Mouse (Mus musculus) liver, embryonic 14.5 days (tissue): Measurements from ENCODE around the gene Clpb.

Source experiments
- CTCF ChIP-seq: IDR thresholded peaks from 2 replicates; pipeline ENCODE4 v1.5.1; 2016; ENCODE audit warnings: antibody characterized with exemption, low read depth, control low read depth
- EP300 ChIP-seq: IDR thresholded peaks from 2 replicates; pipeline ENCODE4 v1.6.1; 2016; ENCODE audit warnings: antibody characterized with exemption, low read depth

GRCm38 (mm10) chr7:101817861-101818401, 154.5 kb downstream of the Clpb start, which contains the start of gene Phox2a:
- TF ChIP-seq CTCF (no peak), EP300 (no peak)
